Mouse (Mus musculus): ENCODE measurements around the gene Rab21. TPM values are rescaled to one million over a fixed set of nuclear protein-coding genes. Genes with fewer than 3 reads are reported as not detected.
A peak's percentile ranks its signal among the peaks of the same experiment; 100 is the strongest.

Gene Rab21
- polyA plus RNA-seq, 1 experiment from 2014 or later: 9.4 TPM

DNA sequence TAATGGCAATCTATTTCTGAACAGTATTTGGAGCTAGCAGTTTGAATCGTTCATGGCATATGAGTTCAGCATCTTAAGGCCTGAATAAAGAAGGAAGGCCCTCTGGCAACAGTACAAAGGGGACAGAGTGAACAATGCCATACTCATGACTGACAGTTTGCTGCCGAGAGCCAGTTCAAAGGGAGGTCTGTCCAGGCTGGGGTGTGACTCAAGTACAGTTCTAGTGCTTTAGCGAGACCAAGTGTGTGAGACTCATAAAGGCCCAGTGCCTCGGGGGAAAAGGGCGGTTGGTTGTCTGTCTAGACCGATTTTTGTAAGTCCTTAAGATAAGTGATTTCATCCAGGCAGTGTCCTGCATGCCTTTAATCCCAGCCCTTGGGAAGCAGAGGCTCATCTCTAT lies 39.2 kb upstream of the Rab21 start:
- Histone ChIP-seq H3K4me2 (replicated peaks; ENCODE audit: low read depth, low read length) (no peak overlapping the region), H3K36me3 (ENCODE audit: control insufficient read depth, insufficient read depth, low read length) (no peaks in the 10 kb centered on the region; the same call in 1 of the 2 replicates), H3K27ac (ENCODE audit: low read depth, low read length) (no peak overlapping the region), H3K9ac (ENCODE audit: low read depth, low read length) (no peak overlapping the region), H3K4me1 (ENCODE audit: control insufficient read depth, insufficient read depth, low read length) (no peaks in the 10 kb centered on the region), H3K27me3 (ENCODE audit: control insufficient read depth, insufficient read depth, low read length) (no peaks in the 10 kb centered on the region), H3K4me3 (ENCODE audit: low read length) (no peak overlapping the region), H3K9me3 (ENCODE audit: control insufficient read depth, low read length) (no peaks in the 10 kb centered on the region)
- no peak for ATAC-seq (ENCODE audit: low FRiP score, low TSS enrichment)
- 84% methylated on average over 6 of the region's 6 CpGs for WGBS

DNA sequence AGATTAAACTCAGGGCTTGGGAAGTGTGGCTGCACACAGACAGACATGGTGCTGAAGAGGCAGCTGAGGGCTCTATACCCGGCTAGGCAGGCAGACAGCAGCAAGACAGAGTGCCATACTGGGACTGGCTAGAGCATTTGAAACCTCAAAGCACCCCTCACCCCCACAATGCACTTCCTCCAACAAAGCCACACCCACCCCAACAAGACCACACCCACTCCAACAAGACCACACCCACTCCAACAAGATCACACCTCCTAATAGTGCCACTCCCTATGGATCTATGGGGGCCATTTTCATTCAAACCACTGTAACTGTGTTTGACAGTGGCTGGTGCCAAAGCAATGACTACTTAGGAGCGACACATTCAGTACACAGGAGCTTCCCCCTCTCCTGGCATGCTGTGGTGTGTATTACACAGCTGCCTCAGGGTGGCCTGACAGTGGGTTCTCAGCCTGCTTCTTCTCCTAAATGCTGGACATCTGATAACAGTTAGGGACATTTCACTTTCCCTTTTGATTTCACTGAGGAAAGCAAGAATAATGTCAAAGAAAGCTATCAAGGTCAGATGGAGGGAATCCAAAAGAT lies 35.5 kb upstream of the Rab21 start:
- 79% methylated on average over 2 of the region's 2 CpGs for WGBS
- ATAC-seq (ENCODE audit: low FRiP score, low TSS enrichment): 0 out of 2 replicates have a peak, but pooled peaks have one; percentile 43
- no peak overlapping the region for H3K27ac ChIP-seq (ENCODE audit: low read depth, low read length)
- no peaks in the 10 kb centered on the region for H3K4me1 ChIP-seq (ENCODE audit: control insufficient read depth, insufficient read depth, low read length)
- no peak overlapping the region for H3K9ac ChIP-seq (ENCODE audit: low read depth, low read length)
- H3K4me3 ChIP-seq (ENCODE audit: low read length): no peak overlapping the region
- no peak overlapping the region for H3K4me2 ChIP-seq (replicated peaks; ENCODE audit: low read depth, low read length)
- no peaks in the 10 kb centered on the region for H3K27me3 ChIP-seq (ENCODE audit: control insufficient read depth, insufficient read depth, low read length)
- no peaks in the 10 kb centered on the region for H3K9me3 ChIP-seq (ENCODE audit: control insufficient read depth, low read length)
- H3K36me3 ChIP-seq (ENCODE audit: control insufficient read depth, insufficient read depth, low read length): peaks cover 3% of the 10 kb centered on the region; the same call in 1 of the 2 replicates

DNA sequence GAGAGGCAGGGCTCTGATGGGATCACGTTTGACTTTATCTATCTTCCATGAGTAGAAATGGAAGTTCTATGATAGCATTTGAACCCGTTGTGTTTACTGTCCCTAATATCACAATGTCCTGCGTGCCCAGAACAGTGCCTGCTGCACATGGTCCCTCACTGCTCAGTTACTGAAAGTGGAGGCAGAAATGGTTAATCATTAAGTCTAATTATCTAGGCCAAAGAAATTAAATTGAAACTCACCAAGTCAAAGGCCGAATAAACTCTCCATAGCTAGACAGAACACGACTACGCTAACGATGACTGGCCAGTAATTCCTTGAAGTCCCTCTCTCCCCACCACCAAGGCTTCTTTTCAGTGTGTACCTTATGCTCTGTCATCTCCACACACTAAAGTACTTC lies 34.1 kb upstream of the Rab21 start:
- Histone ChIP-seq H3K27ac (ENCODE audit: low read depth, low read length) (no peak overlapping the region), H3K36me3 (ENCODE audit: control insufficient read depth, insufficient read depth, low read length) (peaks cover 3% of the 10 kb centered on the region; the same call in 1 of the 2 replicates), H3K9me3 (ENCODE audit: control insufficient read depth, low read length) (no peaks in the 10 kb centered on the region), H3K27me3 (ENCODE audit: control insufficient read depth, insufficient read depth, low read length) (no peaks in the 10 kb centered on the region), H3K4me3 (ENCODE audit: low read length) (no peak overlapping the region), H3K9ac (ENCODE audit: low read depth, low read length) (no peak overlapping the region), H3K4me1 (ENCODE audit: control insufficient read depth, insufficient read depth, low read length) (no peaks in the 10 kb centered on the region), H3K4me2 (replicated peaks; ENCODE audit: low read depth, low read length) (no peak overlapping the region)
- 77% methylated on average over 7 of the region's 7 CpGs for WGBS
- peak; percentile 39; the same call in 1 of the 2 replicates for ATAC-seq (ENCODE audit: low FRiP score, low TSS enrichment)

DNA sequence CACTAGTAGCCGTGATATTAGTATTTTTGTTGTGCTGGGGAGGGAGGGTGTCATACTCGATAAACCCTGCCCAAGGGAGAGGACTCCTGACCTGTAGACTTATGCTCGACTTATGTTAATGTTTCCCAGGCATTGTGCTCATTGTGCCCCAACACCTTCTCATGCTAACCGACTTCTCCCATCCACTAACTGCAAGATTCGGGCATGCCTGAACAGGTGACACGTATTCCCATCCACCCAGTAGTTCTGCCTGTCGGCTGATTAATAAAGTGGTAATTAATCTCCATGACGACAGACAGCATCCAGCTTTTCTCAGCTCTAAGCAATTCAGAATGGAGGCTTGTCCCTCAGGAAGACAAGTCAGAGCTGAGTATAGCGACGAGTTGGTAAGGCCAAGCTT lies 33.6 kb upstream of the Rab21 start:
- Histone ChIP-seq H3K4me3 (ENCODE audit: low read length) (no peak overlapping the region), H3K4me1 (ENCODE audit: control insufficient read depth, insufficient read depth, low read length) (no peaks in the 10 kb centered on the region), H3K9ac (ENCODE audit: low read depth, low read length) (no peak overlapping the region), H3K4me2 (replicated peaks; ENCODE audit: low read depth, low read length) (no peak overlapping the region), H3K27me3 (ENCODE audit: control insufficient read depth, insufficient read depth, low read length) (no peaks in the 10 kb centered on the region), H3K27ac (ENCODE audit: low read depth, low read length) (no peak overlapping the region), H3K36me3 (ENCODE audit: control insufficient read depth, insufficient read depth, low read length) (peaks cover 3% of the 10 kb centered on the region; the same call in 1 of the 2 replicates), H3K9me3 (ENCODE audit: control insufficient read depth, low read length) (no peaks in the 10 kb centered on the region)
- ATAC-seq (ENCODE audit: low FRiP score, low TSS enrichment): no peak
- WGBS: 73% methylated on average over 10 of the region's 10 CpGs

DNA sequence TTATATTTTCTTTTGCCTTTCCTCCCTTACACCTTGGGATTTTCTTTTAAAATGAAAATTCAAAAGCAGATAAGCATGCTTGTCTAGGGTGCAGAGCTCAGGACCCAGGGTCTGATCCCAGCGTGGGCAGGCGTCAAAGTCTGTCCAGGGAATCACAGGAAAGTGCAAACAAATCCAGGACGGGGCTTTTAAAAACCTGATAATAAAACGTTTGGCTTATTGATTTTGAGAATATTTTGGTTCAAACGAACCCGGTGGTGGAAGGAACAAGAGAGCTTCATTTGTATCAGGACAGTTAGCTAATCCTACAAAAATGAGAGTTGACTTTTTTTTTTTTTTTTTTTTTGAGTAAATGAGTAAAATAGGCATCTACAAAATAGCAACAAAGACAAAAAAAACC lies 32.7 kb upstream of the Rab21 start:
- H3K27ac ChIP-seq (ENCODE audit: low read depth, low read length): no peak overlapping the region
- H3K27me3 ChIP-seq (ENCODE audit: control insufficient read depth, insufficient read depth, low read length): no peaks in the 10 kb centered on the region
- no peaks in the 10 kb centered on the region for H3K9me3 ChIP-seq (ENCODE audit: control insufficient read depth, low read length)
- H3K4me2 ChIP-seq (replicated peaks; ENCODE audit: low read depth, low read length): no peak overlapping the region
- peaks cover 3% of the 10 kb centered on the region; the same call in 1 of the 2 replicates for H3K36me3 ChIP-seq (ENCODE audit: control insufficient read depth, insufficient read depth, low read length)
- no peak for ATAC-seq (ENCODE audit: low FRiP score, low TSS enrichment)
- 83% methylated on average over 6 of the region's 6 CpGs for WGBS
- H3K4me3 ChIP-seq (ENCODE audit: low read length): no peak overlapping the region
- H3K4me1 ChIP-seq (ENCODE audit: control insufficient read depth, insufficient read depth, low read length): no peaks in the 10 kb centered on the region
- H3K9ac ChIP-seq (ENCODE audit: low read depth, low read length): no peak overlapping the region

DNA sequence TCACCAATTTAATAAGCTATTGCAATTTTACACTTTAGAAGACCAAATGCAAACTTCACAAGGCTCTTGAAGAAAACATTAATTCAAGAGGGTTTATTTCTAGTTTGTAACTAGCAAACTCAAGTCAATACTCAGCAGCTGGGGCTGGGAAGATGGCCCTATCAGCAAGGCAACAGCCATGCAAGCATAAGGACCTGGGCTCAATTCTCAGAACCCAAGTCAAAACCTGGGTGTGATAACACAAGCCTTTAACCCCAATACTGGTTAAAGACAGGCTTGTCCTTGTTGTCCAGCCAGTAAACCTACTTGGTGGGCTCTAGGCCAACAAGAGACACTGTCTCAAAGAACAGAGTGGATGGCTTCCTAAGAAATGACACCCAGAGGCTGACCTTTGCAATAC lies 31.1 kb upstream of the Rab21 start:
- no peak overlapping the region for H3K4me2 ChIP-seq (replicated peaks; ENCODE audit: low read depth, low read length)
- no peak overlapping the region for H3K27ac ChIP-seq (ENCODE audit: low read depth, low read length)
- peaks cover 11% of the 10 kb centered on the region; the same call in 1 of the 2 replicates for H3K36me3 ChIP-seq (ENCODE audit: control insufficient read depth, insufficient read depth, low read length)
- no peaks in the 10 kb centered on the region for H3K4me1 ChIP-seq (ENCODE audit: control insufficient read depth, insufficient read depth, low read length)
- H3K9ac ChIP-seq (ENCODE audit: low read depth, low read length): no peak overlapping the region
- no peaks in the 10 kb centered on the region for H3K27me3 ChIP-seq (ENCODE audit: control insufficient read depth, insufficient read depth, low read length)
- no peaks in the 10 kb centered on the region for H3K9me3 ChIP-seq (ENCODE audit: control insufficient read depth, low read length)
- ATAC-seq (ENCODE audit: low FRiP score, low TSS enrichment): no peak
- H3K4me3 ChIP-seq (ENCODE audit: low read length): no peak overlapping the region

DNA sequence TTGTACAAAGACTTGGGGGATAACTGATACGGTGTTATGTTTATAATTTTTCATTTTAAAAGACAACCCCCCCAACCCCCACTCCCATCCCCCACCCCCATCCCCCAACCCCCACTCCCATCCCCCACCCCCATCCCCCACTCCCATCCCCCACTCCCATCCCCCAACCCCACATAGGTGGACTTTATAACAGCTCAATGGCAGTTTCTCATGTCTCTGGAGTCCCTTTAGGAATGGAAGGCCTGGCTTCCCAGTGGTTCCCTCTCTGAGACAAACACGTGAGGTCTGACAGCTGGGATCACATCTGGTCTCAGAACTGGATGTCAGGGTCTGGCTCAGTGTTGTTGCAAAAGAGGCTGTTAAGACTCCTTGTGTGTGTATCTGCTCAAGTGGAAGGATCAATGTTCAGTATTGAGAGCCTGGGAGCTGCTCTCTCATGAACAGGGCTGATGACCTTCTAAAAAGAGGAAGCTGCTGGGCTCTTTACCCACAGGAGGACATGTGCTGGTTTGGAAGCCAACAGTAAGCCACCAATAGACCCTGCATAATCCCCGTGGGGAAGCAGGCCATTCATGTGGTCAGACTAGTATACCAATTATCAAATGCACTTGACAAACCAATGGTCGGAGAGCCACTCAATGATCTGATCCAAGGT lies 27.5 kb upstream of the Rab21 start:
- Histone ChIP-seq H3K27me3 (ENCODE audit: control insufficient read depth, insufficient read depth, low read length) (no peaks in the 10 kb centered on the region), H3K4me3 (ENCODE audit: low read length) (no peak overlapping the region), H3K9ac (ENCODE audit: low read depth, low read length) (no peak overlapping the region), H3K9me3 (ENCODE audit: control insufficient read depth, low read length) (no peaks in the 10 kb centered on the region), H3K27ac (ENCODE audit: low read depth, low read length) (no peak overlapping the region), H3K4me1 (ENCODE audit: control insufficient read depth, insufficient read depth, low read length) (no peaks in the 10 kb centered on the region), H3K4me2 (replicated peaks; ENCODE audit: low read depth, low read length) (no peak overlapping the region), H3K36me3 (ENCODE audit: control insufficient read depth, insufficient read depth, low read length) (peaks cover 11% of the 10 kb centered on the region; the same call in 1 of the 2 replicates)
- 91% methylated on average over 4 of the region's 4 CpGs for WGBS
- ATAC-seq (ENCODE audit: low FRiP score, low TSS enrichment): no peak

DNA sequence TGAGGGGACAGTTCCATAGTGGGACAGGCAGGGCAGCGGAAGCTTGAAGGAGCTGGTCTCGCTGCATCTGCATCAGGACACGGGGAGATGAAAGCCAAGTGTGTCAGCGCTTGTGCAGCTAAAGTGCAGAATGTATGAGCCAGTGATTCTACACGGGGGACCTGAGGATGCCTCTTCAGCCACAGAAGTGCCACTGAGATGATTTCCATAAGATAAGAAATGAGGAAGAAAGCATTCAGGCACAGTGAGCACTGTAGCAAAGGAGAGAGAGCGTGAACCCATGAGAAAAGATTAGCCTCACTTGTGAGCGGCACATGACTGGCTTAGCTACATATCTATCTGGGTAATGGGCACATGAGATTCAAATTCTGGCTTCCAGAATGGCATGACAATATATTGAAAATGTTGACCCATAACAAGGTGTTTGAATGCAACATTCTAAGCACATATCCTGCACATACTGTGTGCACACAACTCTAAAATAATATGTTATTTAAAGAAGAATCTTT lies 24.5 kb upstream of the Rab21 start:
- Histone ChIP-seq H3K36me3 (ENCODE audit: control insufficient read depth, insufficient read depth, low read length) (peaks cover 9% of the 10 kb centered on the region; the same call in 1 of the 2 replicates), H3K27ac (ENCODE audit: low read depth, low read length) (no peak overlapping the region), H3K4me3 (ENCODE audit: low read length) (no peak overlapping the region), H3K9ac (ENCODE audit: low read depth, low read length) (no peak overlapping the region), H3K4me1 (ENCODE audit: control insufficient read depth, insufficient read depth, low read length) (no peaks in the 10 kb centered on the region), H3K4me2 (replicated peaks; ENCODE audit: low read depth, low read length) (no peak overlapping the region), H3K9me3 (ENCODE audit: control insufficient read depth, low read length) (no peaks in the 10 kb centered on the region), H3K27me3 (ENCODE audit: control insufficient read depth, insufficient read depth, low read length) (no peaks in the 10 kb centered on the region)
- 92% methylated on average over 7 of the region's 7 CpGs for WGBS
- no peak for ATAC-seq (ENCODE audit: low FRiP score, low TSS enrichment)

DNA sequence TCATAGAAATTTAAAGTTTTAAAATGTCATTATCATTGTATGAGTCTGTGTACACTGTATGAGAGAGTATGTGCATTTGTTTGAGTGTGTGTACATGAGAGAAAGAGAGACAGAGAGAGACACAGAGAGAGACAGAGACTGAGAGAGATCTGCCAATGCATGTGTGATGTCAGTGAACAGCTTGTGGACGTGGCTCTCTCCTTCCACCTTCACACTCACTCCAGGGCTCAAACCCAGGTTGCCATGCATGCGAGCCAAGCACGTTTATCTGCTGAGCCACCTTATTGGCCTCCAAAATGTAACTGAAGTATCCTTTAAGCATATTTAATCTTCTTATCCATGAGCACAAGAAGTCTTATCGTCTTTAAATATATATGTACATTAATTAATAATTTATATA lies 21.5 kb upstream of the Rab21 start:
- no peak for ATAC-seq (ENCODE audit: low FRiP score, low TSS enrichment)
- no peaks in the 10 kb centered on the region for H3K4me1 ChIP-seq (ENCODE audit: control insufficient read depth, insufficient read depth, low read length)
- H3K27me3 ChIP-seq (ENCODE audit: control insufficient read depth, insufficient read depth, low read length): no peaks in the 10 kb centered on the region
- 87% methylated on average over 4 of the region's 4 CpGs for WGBS
- H3K27ac ChIP-seq (ENCODE audit: low read depth, low read length): no peak overlapping the region
- H3K4me2 ChIP-seq (replicated peaks; ENCODE audit: low read depth, low read length): no peak overlapping the region
- peaks cover 3% of the 10 kb centered on the region; the same call in 1 of the 2 replicates for H3K36me3 ChIP-seq (ENCODE audit: control insufficient read depth, insufficient read depth, low read length)
- H3K9ac ChIP-seq (ENCODE audit: low read depth, low read length): no peak overlapping the region
- no peak overlapping the region for H3K4me3 ChIP-seq (ENCODE audit: low read length)
- H3K9me3 ChIP-seq (ENCODE audit: control insufficient read depth, low read length): no peaks in the 10 kb centered on the region

Data from kidney, embryonic 14.5 days (tissue).